Comparison of ENCODE assay signal across 11 mouse cellular contexts in genomic region chr6:115946389-115946788, GRCm38 (mm10). TPM values are rescaled to one million over a fixed set of nuclear protein-coding genes. Genes with fewer than 3 reads are reported as not detected.
DNase-seq lines count a peak whose midpoint lies in the region; ATAC-seq lines count a peak whose summit lies in the region.
"Had no signal": no experiment of that assay in that cellular context is flagged by ENCODE, and none has a peak within 500 bp of the region (broad histone marks: within the 10 kb centered on the region; RNA-seq: fewer than 3 reads in every experiment).

No protein-coding gene starts in this region.

- no peak overlapping the region for H3K4me2 ChIP-seq in midbrain, embryonic 12.5 days (replicated peaks)
- no peak overlapping the region for H3K4me2 ChIP-seq in midbrain, embryonic 11.5 days
- H3K4me2 ChIP-seq in forebrain, embryonic 13.5 days: no peak overlapping the region
- H3K4me2 ChIP-seq in midbrain, embryonic 14.5 days (ENCODE audit: low read length): no peak overlapping the region
- H3K4me2 ChIP-seq: limb, embryonic 15.5 days had no signal

- H3K9ac ChIP-seq in midbrain, embryonic 12.5 days (replicated peaks): no peak overlapping the region
- H3K9ac ChIP-seq in midbrain, embryonic 11.5 days (ENCODE audit: low read length): no peak overlapping the region
- H3K9ac ChIP-seq in forebrain, embryonic 13.5 days: no peak overlapping the region
- no peak overlapping the region for H3K9ac ChIP-seq in midbrain, embryonic 14.5 days (replicated peaks; ENCODE audit: low read length)
- H3K9ac ChIP-seq: limb, embryonic 15.5 days had no signal

- WGBS in midbrain, embryonic 12.5 days: 66% methylated on average over 6 of the region's 6 CpGs
- 69% methylated on average over 6 of the region's 6 CpGs for WGBS in midbrain, embryonic 11.5 days
- 61% methylated on average over 6 of the region's 6 CpGs for WGBS in forebrain, embryonic 13.5 days
- 51% methylated on average over 6 of the region's 6 CpGs for WGBS in midbrain, embryonic 14.5 days

- no peaks in the 10 kb centered on the region for H3K27me3 ChIP-seq in midbrain, embryonic 12.5 days
- H3K27me3 ChIP-seq in midbrain, embryonic 11.5 days (ENCODE audit: control insufficient read depth, insufficient read depth, low read length): no peaks in the 10 kb centered on the region
- no peaks in the 10 kb centered on the region for H3K27me3 ChIP-seq in forebrain, embryonic 13.5 days
- no peaks in the 10 kb centered on the region for H3K27me3 ChIP-seq in midbrain, embryonic 14.5 days (ENCODE audit: control insufficient read depth, insufficient read depth, low read length)
- H3K27me3 ChIP-seq: limb, embryonic 15.5 days had no signal

- no peaks in the 10 kb centered on the region for H3K9me3 ChIP-seq in midbrain, embryonic 12.5 days
- no peaks in the 10 kb centered on the region for H3K9me3 ChIP-seq in midbrain, embryonic 11.5 days (ENCODE audit: control insufficient read depth, low read length)
- no peaks in the 10 kb centered on the region for H3K9me3 ChIP-seq in forebrain, embryonic 13.5 days (replicated peaks)
- H3K9me3 ChIP-seq in midbrain, embryonic 14.5 days (ENCODE audit: control insufficient read depth, low read length): no peaks in the 10 kb centered on the region
- H3K9me3 ChIP-seq: limb, embryonic 15.5 days had no signal

- no peak for ATAC-seq in midbrain, embryonic 12.5 days (ENCODE audit: low FRiP score, low read depth)
- no peak for ATAC-seq in midbrain, embryonic 11.5 days (ENCODE audit: low FRiP score)
- ATAC-seq in forebrain, embryonic 13.5 days: no peak
- no peak for ATAC-seq in midbrain, embryonic 14.5 days (ENCODE audit: low FRiP score, low TSS enrichment)

- H3K36me3 ChIP-seq in midbrain, embryonic 12.5 days: no peaks in the 10 kb centered on the region
- no peaks in the 10 kb centered on the region for H3K36me3 ChIP-seq in midbrain, embryonic 11.5 days (ENCODE audit: control insufficient read depth, insufficient read depth, low read length)
- H3K36me3 ChIP-seq in forebrain, embryonic 13.5 days (ENCODE audit: poor library complexity, severe bottlenecking): no peaks in the 10 kb centered on the region
- no peaks in the 10 kb centered on the region for H3K36me3 ChIP-seq in midbrain, embryonic 14.5 days (ENCODE audit: control insufficient read depth, insufficient read depth, low read length)
- H3K36me3 ChIP-seq: limb, embryonic 15.5 days had no signal

- H3K4me1 ChIP-seq in midbrain, embryonic 12.5 days: no peaks in the 10 kb centered on the region; the same call in 1 of the 2 replicates
- no peaks in the 10 kb centered on the region; the same call in 1 of the 2 replicates for H3K4me1 ChIP-seq in midbrain, embryonic 11.5 days (ENCODE audit: control insufficient read depth, insufficient read depth, low read length)
- H3K4me1 ChIP-seq in forebrain, embryonic 13.5 days: no peaks in the 10 kb centered on the region
- no peaks in the 10 kb centered on the region for H3K4me1 ChIP-seq in midbrain, embryonic 14.5 days (ENCODE audit: control insufficient read depth, insufficient read depth, low read length)
- H3K4me1 ChIP-seq: limb, embryonic 15.5 days had no signal

- H3K27ac ChIP-seq in midbrain, embryonic 12.5 days (replicated peaks): peak overlapping the region; percentile 39; the same call in 1 of the 2 replicates
- H3K27ac ChIP-seq in midbrain, embryonic 11.5 days (ENCODE audit: low read depth, low read length): no peak overlapping the region
- H3K27ac ChIP-seq in forebrain, embryonic 13.5 days: peak overlapping the region; percentile 21; the same call in 1 of the 2 replicates
- H3K27ac ChIP-seq in midbrain, embryonic 14.5 days (replicated peaks; ENCODE audit: low read depth, low read length): 0 out of 2 replicates have a peak overlapping the region, but pooled peaks have one; percentile 8
- H3K27ac ChIP-seq: limb, embryonic 15.5 days had no signal

- H3K4me3 ChIP-seq in midbrain, embryonic 12.5 days: no peak overlapping the region
- no peak overlapping the region for H3K4me3 ChIP-seq in midbrain, embryonic 11.5 days (ENCODE audit: low read depth, low read length)
- no peak overlapping the region for H3K4me3 ChIP-seq in forebrain, embryonic 13.5 days
- H3K4me3 ChIP-seq in midbrain, embryonic 14.5 days (replicated peaks; ENCODE audit: low read depth, low read length): no peak overlapping the region
- H3K4me3 ChIP-seq: erythroblast, embryonic 14.5 days; limb, embryonic 15.5 days had no signal

- DNase-seq in cerebellum, adult 9-11 months: peak; percentile 27
- DNase-seq in cerebellum, postnatal 4 days (ENCODE audit: low spot score in 2 of 2): no peak
- no peak for DNase-seq in midbrain, embryonic 11.5 days (ENCODE audit: low spot score, missing footprints)
- peak; percentile 43 for DNase-seq in midbrain, embryonic 14.5 days
- no peak for DNase-seq in right cerebral cortex, adult 2 months (ENCODE audit: low spot score in 2 of 2)
- DNase-seq in urinary bladder, postnatal 25 days (ENCODE audit: low spot score): no peak
- DNase-seq: kidney, adult 11 months had no signal

RNA-seq across cellular contexts. Expression of gene H1foo, which starts 1.7 kb away (rescaled TPM):
- polyA plus RNA-seq in midbrain, embryonic 12.5 days (2016; fragmentation: Nextera tagmentation; extraction: Ambion mirVana): not detected in 2 replicates
- polyA plus RNA-seq in midbrain, embryonic 11.5 days (2014; fragmentation: Nextera tagmentation; extraction: Ambion mirVana): not detected in 2 replicates
- polyA plus RNA-seq in forebrain, embryonic 13.5 days (2015; fragmentation: Nextera tagmentation; extraction: Ambion mirVana): not detected in 2 replicates
- polyA plus RNA-seq in midbrain, embryonic 14.5 days (2014; fragmentation: Nextera tagmentation; extraction: Ambion mirVana): not detected in 2 replicates
- polyA plus RNA-seq: erythroblast, embryonic 14.5 days; limb, embryonic 15.5 days had no signal

RNA-seq across cellular contexts. Expression of gene Rho, which starts 14.8 kb away (rescaled TPM):
- 0.33 TPM in 1 of 2 replicates, not detected in the other for polyA plus RNA-seq in midbrain, embryonic 12.5 days (2016; fragmentation: Nextera tagmentation; extraction: Ambion mirVana)
- 0.08 TPM in 1 of 2 replicates, not detected in the other for polyA plus RNA-seq in midbrain, embryonic 11.5 days (2014; fragmentation: Nextera tagmentation; extraction: Ambion mirVana)
- polyA plus RNA-seq in forebrain, embryonic 13.5 days (2015; fragmentation: Nextera tagmentation; extraction: Ambion mirVana): 0.10 and 0.17 TPM in 2 replicates
- polyA plus RNA-seq in midbrain, embryonic 14.5 days (2014; fragmentation: Nextera tagmentation; extraction: Ambion mirVana): 0.07 and 0.59 TPM in 2 replicates
- polyA plus RNA-seq: erythroblast, embryonic 14.5 days had no signal

RNA-seq across cellular contexts. Expression of gene Plxnd1, which starts 48.4 kb away (rescaled TPM):
- 15.1 and 15.9 TPM in 2 replicates for polyA plus RNA-seq in midbrain, embryonic 12.5 days (2016; fragmentation: Nextera tagmentation; extraction: Ambion mirVana)
- polyA plus RNA-seq in midbrain, embryonic 11.5 days (2014; fragmentation: Nextera tagmentation; extraction: Ambion mirVana): 13.2 and 17.5 TPM in 2 replicates
- 14.3 and 19.7 TPM in 2 replicates for polyA plus RNA-seq in forebrain, embryonic 13.5 days (2015; fragmentation: Nextera tagmentation; extraction: Ambion mirVana)
- polyA plus RNA-seq in midbrain, embryonic 14.5 days (2014; fragmentation: Nextera tagmentation; extraction: Ambion mirVana): 3.9 and 9.0 TPM in 2 replicates

Comparison
In these comparisons a context has a peak if more than half of its experiments do, and no peak if none do; other contexts are left out.
1. DNase-seq: peak in cerebellum, adult 9-11 months (single experiment) and midbrain, embryonic 14.5 days (single experiment); none in cerebellum, postnatal 4 days (0 of 2), midbrain, embryonic 11.5 days (single experiment), right cerebral cortex, adult 2 months (0 of 2) and urinary bladder, postnatal 25 days (single experiment).